Mouse (Mus musculus) myocyte (in vitro differentiated cells): Measurements from ENCODE around the gene Dlgap3.

Experiments used
- E2F4 ChIP-seq: IDR thresholded peaks from one replicate; pipeline ENCODE4 v1.6.1; 2011; ENCODE audit warnings: mild to moderate bottlenecking, control low read depth, moderate library complexity; ENCODE audit not compliant: insufficient read depth
- MYOD1 ChIP-seq, 3 experiments: IDR thresholded peaks; one replicate each; pipeline ENCODE4 v1.6.1; 2011; ENCODE audit warnings: control low read depth in 2 of 3, low read depth in 2 of 3, mild to moderate bottlenecking in 2 of 3, moderate library complexity in 1 of 3; ENCODE audit not compliant: insufficient read length in 2 of 3, control insufficient read depth in 1 of 3
- POLR2A ChIP-seq: IDR thresholded peaks from one replicate; pipeline ENCODE4 v1.6.1; 2011; ENCODE audit warnings: low read depth, mild to moderate bottlenecking, control low read depth, moderate library complexity; ENCODE audit not compliant: insufficient read length
- REST ChIP-seq: IDR thresholded peaks from one replicate; pipeline ENCODE4 v1.6.1; 2011; ENCODE audit warnings: mild to moderate bottlenecking, control low read depth, moderate library complexity; ENCODE audit not compliant: insufficient read depth, insufficient read length

GRCm38 (mm10) chr4:127232551-127232950, 63.5 kb downstream of the Dlgap3 start:
- TF ChIP-seq POLR2A: no peak
- no peak for TF ChIP-seq REST
- TF ChIP-seq MYOD1 (IDR thresholded peaks at IDR 0.05; ENCODE audit: control insufficient read depth in 1 of 3, insufficient read length in 2 of 3, low read depth in 2 of 3): no peak
- TF ChIP-seq E2F4: no peak
